Mouse (Mus musculus) left cerebral cortex, adult 18-20 months (tissue): Measurements from ENCODE around the gene Nlrp3. TPM values are rescaled to one million over a fixed set of nuclear protein-coding genes. Genes with fewer than 3 reads are reported as not detected.

Experiments
- DNase-seq, 2 experiments: peaks; one replicate each; pipeline ENCODE4 v3.0.0; 2021 to 2022; ENCODE audit warnings: low spot score in 2 of 2, mixed read lengths in 1 of 2
- long read RNA-seq, 2 experiments: library from polyadenylated mRNA; stranded (forward); transcript quantifications; one replicate each; pipeline ENCODE4 v2.0.0; 2021
- total RNA-seq, 2 experiments: library from RNA; stranded (reverse); gene quantifications; 2 replicates each; pipeline ENCODE4 v1.2.3; 2021

The Nlrp3 gene
- 1 to 10 TPM; 1.0 to 1.1 TPM for total RNA-seq
- long read RNA-seq, experiment 1, result 0 reads
- long read RNA-seq, experiment 2, result 0 reads

GRCm38 (mm10) chr11:59541324-59541723 is at the start of gene Nlrp3:
Gene Nlrp3, plus strand, starts transcription at chr11:59541568.
- no peak for DNase-seq

- DNase-seq, result peak in 1 of 2 experiments; percentile 32
Measured at GRCm38 (mm10) chr11:59496672-59497310, 44.6 kb upstream of the Nlrp3 start.

GRCm38 (mm10) chr11:59497747-59498146 is 43.6 kb upstream of the Nlrp3 start:
- DNase-seq, result no peak

- DNase-seq, result no peak
Measured at GRCm38 (mm10) chr11:59501978-59502700, 39.2 kb upstream of the Nlrp3 start.

GRCm38 (mm10) chr11:59505351-59505838 is 36.0 kb upstream of the Nlrp3 start:
- peak; percentile 58 to 61 for DNase-seq

GRCm38 (mm10) chr11:59505839-59506712 is 35.3 kb upstream of the Nlrp3 start:
- peak; percentile 71 to 73 for DNase-seq

GRCm38 (mm10) chr11:59506713-59507074 is 34.7 kb upstream of the Nlrp3 start:
- DNase-seq, result no peak

GRCm38 (mm10) chr11:59511558-59511957 is 29.8 kb upstream of the Nlrp3 start:
- DNase-seq, result no peak

GRCm38 (mm10) chr11:59512733-59513132 is 28.6 kb upstream of the Nlrp3 start:
- DNase-seq, result no peak

- no peak for DNase-seq
Measured at GRCm38 (mm10) chr11:59513556-59513955, 27.8 kb upstream of the Nlrp3 start.

- no peak for DNase-seq
Measured at GRCm38 (mm10) chr11:59514381-59514780, 27.0 kb upstream of the Nlrp3 start.

- DNase-seq, result no peak
Measured at GRCm38 (mm10) chr11:59514789-59515188, 26.6 kb upstream of the Nlrp3 start.

GRCm38 (mm10) chr11:59517441-59517840 is 23.9 kb upstream of the Nlrp3 start:
- no peak for DNase-seq

GRCm38 (mm10) chr11:59518226-59518625 is 23.1 kb upstream of the Nlrp3 start:
- no peak for DNase-seq

- no peak for DNase-seq
Measured at GRCm38 (mm10) chr11:59519741-59520495, 21.4 kb upstream of the Nlrp3 start.

- DNase-seq, result no peak
Measured at GRCm38 (mm10) chr11:59524150-59524549, 17.2 kb upstream of the Nlrp3 start.

GRCm38 (mm10) chr11:59525237-59525636 is 16.1 kb upstream of the Nlrp3 start:
- DNase-seq, result peak; percentile 82

- DNase-seq, result no peak
Measured at GRCm38 (mm10) chr11:59526472-59527080, 14.8 kb upstream of the Nlrp3 start, which contains the start of gene Zkscan17. Gene Zkscan17, minus strand, starts transcription at chr11:59526751.

GRCm38 (mm10) chr11:59530221-59530620 is 11.1 kb upstream of the Nlrp3 start:
- no peak for DNase-seq

GRCm38 (mm10) chr11:59530870-59531535 is 10.4 kb upstream of the Nlrp3 start:
- peak; percentile 32 to 62 for DNase-seq
